Mouse (Mus musculus) heart, adult 9 months (tissue): ENCODE results near the gene 1700010B08Rik.
"Not testable (repeated sequence)": the region's sequence is repeated elsewhere in the genome, so short reads cannot be mapped to it uniquely, and the experiment has no call there.

ENCODE experiments used
- DNase-seq, 2 experiments: peaks; one replicate each; pipeline ENCODE4 v3.0.0; 2022; ENCODE audit warnings: low spot score in 2 of 2

1700010B08Rik gene

GRCm38 (mm10) chr2:173719115-173719514, at the start of gene 1700010B08Rik:
Gene 1700010B08Rik (plus strand): TSS chr2:173719415.
- not testable (repeated sequence) for DNase-seq

GRCm38 (mm10) chr2:173672328-173672896, 46.8 kb upstream of the 1700010B08Rik start:
- DNase-seq: no peak

GRCm38 (mm10) chr2:173673469-173673868, 45.7 kb upstream of the 1700010B08Rik start:
- DNase-seq: no peak

GRCm38 (mm10) chr2:173678593-173678992, 40.6 kb upstream of the 1700010B08Rik start:
- no peak for DNase-seq

- no peak for DNase-seq
Observed at GRCm38 (mm10) chr2:173679217-173679616, 40.0 kb upstream of the 1700010B08Rik start.

- no peak for DNase-seq
Observed at GRCm38 (mm10) chr2:173680153-173680552, 39.1 kb upstream of the 1700010B08Rik start.

GRCm38 (mm10) chr2:173682773-173683172, 36.4 kb upstream of the 1700010B08Rik start:
- no peak for DNase-seq

GRCm38 (mm10) chr2:173685781-173686361, 33.3 kb upstream of the 1700010B08Rik start:
- DNase-seq: no peak

GRCm38 (mm10) chr2:173687363-173687762, 31.9 kb upstream of the 1700010B08Rik start:
- DNase-seq: no peak

GRCm38 (mm10) chr2:173689835-173690234, 29.4 kb upstream of the 1700010B08Rik start:
- DNase-seq: no peak

GRCm38 (mm10) chr2:173691748-173692147, 27.5 kb upstream of the 1700010B08Rik start:
- no peak for DNase-seq

- peak in 1 of 2 experiments; percentile 12 for DNase-seq
Observed at GRCm38 (mm10) chr2:173692693-173693092, 26.5 kb upstream of the 1700010B08Rik start.

GRCm38 (mm10) chr2:173698850-173699249, 20.4 kb upstream of the 1700010B08Rik start:
- DNase-seq: no peak

GRCm38 (mm10) chr2:173702096-173702866, 16.9 kb upstream of the 1700010B08Rik start:
- peak in 1 of 2 experiments; percentile 10 for DNase-seq

- no peak for DNase-seq
Observed at GRCm38 (mm10) chr2:173702867-173703237, 16.4 kb upstream of the 1700010B08Rik start.

- DNase-seq: no peak
Observed at GRCm38 (mm10) chr2:173705827-173706551, 13.2 kb upstream of the 1700010B08Rik start.

- DNase-seq: not testable (repeated sequence)
Observed at GRCm38 (mm10) chr2:173707626-173708025, 11.6 kb upstream of the 1700010B08Rik start.

- DNase-seq: no peak
Observed at GRCm38 (mm10) chr2:173710193-173710592, 9.0 kb upstream of the 1700010B08Rik start.

- no peak for DNase-seq
Observed at GRCm38 (mm10) chr2:173712656-173713055, 6.6 kb upstream of the 1700010B08Rik start.

- DNase-seq: no peak
Observed at GRCm38 (mm10) chr2:173713241-173713640, 6.0 kb upstream of the 1700010B08Rik start.

- DNase-seq: no peak
Observed at GRCm38 (mm10) chr2:173714620-173715218, 4.5 kb upstream of the 1700010B08Rik start.

- DNase-seq: no peak
Observed at GRCm38 (mm10) chr2:173716966-173717365, 2.2 kb upstream of the 1700010B08Rik start.
